Mouse (Mus musculus): ENCODE measurements around the gene Rilpl1. TPM values are rescaled to one million over a fixed set of nuclear protein-coding genes. Genes with fewer than 3 reads are reported as not detected.
A peak's percentile ranks its signal among the peaks of the same experiment; 100 is the strongest.
"Not testable (repeated sequence)": the region's sequence is repeated elsewhere in the genome, so short reads cannot be mapped to it uniquely, and the experiment has no call there.

Gene Rilpl1
- polyA plus RNA-seq, 1 experiment from 2014 or later, result 1.6 TPM

DNA sequence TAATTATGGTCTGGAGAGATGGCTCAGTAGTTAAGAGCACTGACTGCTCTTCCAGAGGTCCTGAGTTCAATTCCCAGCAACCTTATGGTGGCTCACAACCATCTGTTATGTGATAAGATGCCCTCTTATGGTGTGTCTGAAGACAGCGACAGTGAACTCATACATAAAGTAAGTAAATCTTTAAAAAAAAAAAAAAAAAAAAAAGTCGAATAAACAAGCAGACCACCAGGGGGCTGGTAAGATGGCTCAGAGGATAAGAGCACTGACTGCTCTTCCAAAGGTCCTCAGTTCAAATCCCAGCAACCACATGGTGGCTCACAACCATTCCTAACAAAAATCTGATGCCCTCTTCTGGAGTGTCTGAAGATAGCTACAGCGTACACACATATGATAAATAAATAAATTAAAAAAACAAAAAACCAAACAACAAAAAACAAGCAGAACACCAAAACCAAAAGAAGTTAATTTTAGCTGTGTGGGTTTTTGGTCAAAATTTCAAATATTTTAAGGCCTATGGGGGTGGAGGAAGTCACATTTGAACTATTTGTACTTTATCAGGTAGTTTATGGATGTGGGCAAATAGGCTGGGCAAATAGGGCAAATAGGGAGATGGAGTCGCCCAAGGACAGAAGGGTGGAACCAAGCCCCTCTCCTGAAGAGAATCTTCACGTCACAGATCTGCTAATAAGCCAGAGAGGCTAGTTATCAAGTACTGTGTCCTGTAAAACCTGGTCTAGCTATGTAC is 20.3 kb upstream of the Rilpl1 start:
- peak overlapping the region; percentile 91 for H3K4me2 ChIP-seq (ENCODE audit: low read depth, low read length)
- peak overlapping the region; percentile 74 for H3K9ac ChIP-seq (ENCODE audit: low read depth, low read length)
- H3K36me3 ChIP-seq (ENCODE audit: control insufficient read depth, insufficient read depth), result peaks cover 26% of the 10 kb centered on the region
- not testable (repeated sequence) for H3K27me3 ChIP-seq (ENCODE audit: control insufficient read depth, insufficient read depth, low read depth, low read length); H3K9me3 ChIP-seq (replicated peaks; ENCODE audit: control insufficient read depth, low read length); ATAC-seq (ENCODE audit: low read depth)
- WGBS (ENCODE audit: insufficient replicate concordance), result 28% methylated on average over 5 of the region's 5 CpGs
- peaks cover 12% of the 10 kb centered on the region for H3K4me1 ChIP-seq (ENCODE audit: control insufficient read depth, low read depth, low read length)
- H3K4me3 ChIP-seq (ENCODE audit: low read depth, low read length), result peak overlapping the region; percentile 83
- H3K27ac ChIP-seq (ENCODE audit: low read length), result peak overlapping the region; percentile 73

DNA sequence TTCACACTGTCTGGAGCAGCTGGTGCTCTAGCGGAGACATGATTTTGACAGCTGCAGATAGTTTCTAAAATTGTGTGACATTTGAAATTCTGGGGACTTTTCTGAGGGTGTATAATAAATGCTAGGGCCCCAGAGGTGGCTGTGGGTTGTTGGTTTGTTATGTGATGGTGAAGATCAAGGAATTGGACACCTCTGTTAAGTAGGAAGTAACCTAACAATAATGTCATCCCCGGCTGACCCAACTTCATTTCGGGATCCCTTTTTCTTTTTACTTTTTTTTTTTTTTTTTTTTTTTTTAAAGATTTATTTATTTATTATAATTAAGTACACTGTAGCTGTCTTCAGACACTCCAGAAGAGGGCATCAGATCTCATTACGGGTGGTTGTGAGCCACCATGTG is 19.5 kb upstream of the Rilpl1 start:
- not testable (repeated sequence) for ATAC-seq (ENCODE audit: low read depth); H3K4me2 ChIP-seq (ENCODE audit: low read depth, low read length); H3K9ac ChIP-seq (ENCODE audit: low read depth, low read length); H3K9me3 ChIP-seq (replicated peaks; ENCODE audit: control insufficient read depth, low read length); H3K4me3 ChIP-seq (ENCODE audit: low read depth, low read length); H3K27me3 ChIP-seq (ENCODE audit: control insufficient read depth, insufficient read depth, low read depth, low read length); H3K27ac ChIP-seq (ENCODE audit: low read length)
- WGBS (ENCODE audit: insufficient replicate concordance), result 84% methylated on average over 4 of the region's 4 CpGs
- peaks cover 33% of the 10 kb centered on the region for H3K36me3 ChIP-seq (ENCODE audit: control insufficient read depth, insufficient read depth)
- H3K4me1 ChIP-seq (ENCODE audit: control insufficient read depth, low read depth, low read length), result peaks cover 12% of the 10 kb centered on the region

DNA sequence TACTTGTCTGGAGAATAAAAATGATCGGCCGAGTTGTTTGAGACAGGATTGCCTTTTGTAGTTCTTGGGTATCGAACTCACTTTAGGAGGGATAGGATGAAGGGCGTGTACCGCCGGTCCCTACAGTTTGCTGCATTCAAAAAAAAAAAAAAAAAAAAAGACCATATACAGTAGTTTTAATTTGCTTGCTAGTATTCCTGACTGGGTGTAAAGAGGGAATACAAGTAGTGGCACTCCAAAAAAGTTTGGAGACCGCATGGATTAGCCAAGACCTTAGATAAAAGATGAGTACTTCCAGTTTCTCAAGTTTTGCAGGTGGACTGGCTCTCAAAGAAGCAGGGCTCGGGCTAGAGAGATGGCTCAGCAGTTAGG is 10.4 kb upstream of the Rilpl1 start:
- peak overlapping the region; percentile 91 for H3K27ac ChIP-seq (ENCODE audit: low read length)
- WGBS (ENCODE audit: insufficient replicate concordance), result 2% methylated on average over 8 of the region's 8 CpGs
- H3K9ac ChIP-seq (ENCODE audit: low read depth, low read length), result peak overlapping the region; percentile 91
- ATAC-seq (ENCODE audit: low read depth), result no peak
- no peaks in the 10 kb centered on the region for H3K27me3 ChIP-seq (ENCODE audit: control insufficient read depth, insufficient read depth, low read depth, low read length)
- no peaks in the 10 kb centered on the region for H3K9me3 ChIP-seq (replicated peaks; ENCODE audit: control insufficient read depth, low read length)
- peak overlapping the region; percentile 96 for H3K4me3 ChIP-seq (ENCODE audit: low read depth, low read length)
- H3K4me1 ChIP-seq (ENCODE audit: control insufficient read depth, low read depth, low read length), result peaks cover 21% of the 10 kb centered on the region
- H3K4me2 ChIP-seq (ENCODE audit: low read depth, low read length), result peak overlapping the region; percentile 64
- H3K36me3 ChIP-seq (ENCODE audit: control insufficient read depth, insufficient read depth), result peaks cover 34% of the 10 kb centered on the region

DNA sequence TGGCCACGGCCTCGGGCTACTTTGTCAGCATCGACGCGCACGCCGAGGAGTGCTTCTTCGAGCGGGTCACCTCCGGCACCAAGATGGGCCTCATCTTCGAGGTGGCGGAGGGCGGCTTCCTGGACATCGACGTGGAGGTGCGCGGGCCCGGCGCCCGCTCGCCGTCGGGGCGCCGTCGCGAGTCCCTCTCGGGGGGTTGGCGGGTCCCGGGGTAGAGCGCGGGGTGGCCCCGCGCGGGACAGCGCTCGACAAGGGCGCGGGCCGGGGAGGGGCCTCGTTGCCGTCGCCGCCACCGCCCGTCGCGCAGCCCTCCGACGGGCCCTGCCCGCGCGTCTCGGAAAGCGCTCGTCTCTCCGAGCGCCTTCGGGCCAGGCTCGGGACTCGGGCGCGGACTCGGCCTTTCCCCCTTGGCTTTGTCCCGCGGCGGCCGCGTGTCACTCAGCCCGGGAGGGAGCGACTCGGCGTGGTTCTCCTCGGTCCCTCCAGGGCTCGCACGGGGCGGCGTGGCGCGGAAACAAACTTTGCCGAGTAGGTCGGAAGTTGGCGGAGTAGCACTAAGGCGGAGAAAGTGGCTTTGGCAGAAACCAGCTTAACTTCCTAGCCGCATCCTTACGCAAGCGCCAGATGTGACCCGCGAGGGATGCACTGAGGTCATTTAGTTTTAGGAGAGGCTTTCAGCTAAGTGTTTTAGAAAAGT is 9.9 kb upstream of the Rilpl1 start:
- no peaks in the 10 kb centered on the region for H3K27me3 ChIP-seq (ENCODE audit: control insufficient read depth, insufficient read depth, low read depth, low read length)
- peak overlapping the region; percentile 91 for H3K27ac ChIP-seq (ENCODE audit: low read length)
- peak overlapping the region; percentile 91 for H3K9ac ChIP-seq (ENCODE audit: low read depth, low read length)
- peaks cover 28% of the 10 kb centered on the region for H3K36me3 ChIP-seq (ENCODE audit: control insufficient read depth, insufficient read depth)
- peak overlapping the region; percentile 96 for H3K4me3 ChIP-seq (ENCODE audit: low read depth, low read length)
- peak overlapping the region; percentile 64 for H3K4me2 ChIP-seq (ENCODE audit: low read depth, low read length)
- peak; percentile 85 for ATAC-seq (ENCODE audit: low read depth)
- WGBS (ENCODE audit: insufficient replicate concordance), result under 1% methylated on average over 76 of the region's 89 CpGs
- no peaks in the 10 kb centered on the region for H3K9me3 ChIP-seq (replicated peaks; ENCODE audit: control insufficient read depth, low read length)
- peaks cover 21% of the 10 kb centered on the region for H3K4me1 ChIP-seq (ENCODE audit: control insufficient read depth, low read depth, low read length)

DNA sequence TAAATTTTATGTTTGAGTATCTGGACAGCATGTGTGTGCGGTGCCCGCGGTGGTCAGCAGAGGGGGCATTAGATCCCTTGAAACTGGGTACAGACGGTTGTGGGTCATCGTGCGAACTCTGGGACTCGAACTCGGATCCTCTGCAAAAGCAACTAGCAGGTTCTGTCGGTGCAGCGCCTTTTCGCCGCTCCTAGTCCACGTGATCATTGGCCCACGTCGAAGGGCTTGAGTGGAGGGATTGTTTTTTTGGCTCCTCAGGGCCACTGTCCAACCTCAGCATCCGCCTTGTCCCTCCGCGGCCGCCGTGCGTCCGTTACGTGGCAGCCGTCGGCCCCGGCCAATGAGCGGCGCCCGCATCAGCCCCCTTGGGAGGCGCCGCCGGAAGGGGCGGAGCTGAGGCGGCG is 9.2 kb upstream of the Rilpl1 start, which contains the start of gene Tmed2:
Gene Tmed2, plus strand, starts transcription at position 313 of the 404 bp plus-strand sequence.
- peak; percentile 95 for ATAC-seq (ENCODE audit: low read depth)
- peak within 1 kb of the TSS; percentile 82 for H3K4me2 ChIP-seq (ENCODE audit: low read depth, low read length)
- H3K27me3 ChIP-seq (ENCODE audit: control insufficient read depth, insufficient read depth, low read depth, low read length), result no peaks in the 10 kb centered on the region
- peak within 1 kb of the TSS; percentile 91 for H3K27ac ChIP-seq (ENCODE audit: low read length)
- H3K9ac ChIP-seq (ENCODE audit: low read depth, low read length), result peak within 1 kb of the TSS; percentile 91
- no peaks in the 10 kb centered on the region for H3K9me3 ChIP-seq (replicated peaks; ENCODE audit: control insufficient read depth, low read length)
- peaks cover 21% of the 10 kb centered on the region for H3K4me1 ChIP-seq (ENCODE audit: control insufficient read depth, low read depth, low read length)
- peak within 1 kb of the TSS; percentile 96 for H3K4me3 ChIP-seq (ENCODE audit: low read depth, low read length)
- under 1% methylated on average over 35 of the region's 35 CpGs for WGBS (ENCODE audit: insufficient replicate concordance)
- H3K36me3 ChIP-seq (ENCODE audit: control insufficient read depth, insufficient read depth), result peaks cover 22% of the 10 kb centered on the region

DNA sequence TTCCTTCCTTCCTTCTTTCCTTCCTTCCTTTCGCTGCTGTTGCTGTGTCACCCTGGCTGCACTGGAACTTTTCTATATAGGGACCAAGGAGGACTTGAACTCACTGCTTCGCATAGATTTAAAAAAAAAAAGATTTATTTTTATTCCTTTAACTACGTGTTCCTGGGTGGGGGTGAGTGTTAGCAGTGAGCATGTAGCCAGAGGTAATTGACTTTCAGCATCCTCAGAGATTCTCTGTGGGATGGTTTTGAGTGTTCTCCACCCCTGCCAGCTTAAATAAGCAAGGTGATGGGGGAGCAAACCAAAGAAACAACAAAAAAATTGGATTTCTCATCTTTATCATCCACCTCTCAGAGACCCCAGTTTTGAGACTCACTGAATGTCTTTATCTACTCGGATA is 8.7 kb upstream of the Rilpl1 start:
- WGBS (ENCODE audit: insufficient replicate concordance), result 60% methylated on average over 4 of the region's 4 CpGs
- peak overlapping the region; percentile 91 for H3K27ac ChIP-seq (ENCODE audit: low read length)

DNA sequence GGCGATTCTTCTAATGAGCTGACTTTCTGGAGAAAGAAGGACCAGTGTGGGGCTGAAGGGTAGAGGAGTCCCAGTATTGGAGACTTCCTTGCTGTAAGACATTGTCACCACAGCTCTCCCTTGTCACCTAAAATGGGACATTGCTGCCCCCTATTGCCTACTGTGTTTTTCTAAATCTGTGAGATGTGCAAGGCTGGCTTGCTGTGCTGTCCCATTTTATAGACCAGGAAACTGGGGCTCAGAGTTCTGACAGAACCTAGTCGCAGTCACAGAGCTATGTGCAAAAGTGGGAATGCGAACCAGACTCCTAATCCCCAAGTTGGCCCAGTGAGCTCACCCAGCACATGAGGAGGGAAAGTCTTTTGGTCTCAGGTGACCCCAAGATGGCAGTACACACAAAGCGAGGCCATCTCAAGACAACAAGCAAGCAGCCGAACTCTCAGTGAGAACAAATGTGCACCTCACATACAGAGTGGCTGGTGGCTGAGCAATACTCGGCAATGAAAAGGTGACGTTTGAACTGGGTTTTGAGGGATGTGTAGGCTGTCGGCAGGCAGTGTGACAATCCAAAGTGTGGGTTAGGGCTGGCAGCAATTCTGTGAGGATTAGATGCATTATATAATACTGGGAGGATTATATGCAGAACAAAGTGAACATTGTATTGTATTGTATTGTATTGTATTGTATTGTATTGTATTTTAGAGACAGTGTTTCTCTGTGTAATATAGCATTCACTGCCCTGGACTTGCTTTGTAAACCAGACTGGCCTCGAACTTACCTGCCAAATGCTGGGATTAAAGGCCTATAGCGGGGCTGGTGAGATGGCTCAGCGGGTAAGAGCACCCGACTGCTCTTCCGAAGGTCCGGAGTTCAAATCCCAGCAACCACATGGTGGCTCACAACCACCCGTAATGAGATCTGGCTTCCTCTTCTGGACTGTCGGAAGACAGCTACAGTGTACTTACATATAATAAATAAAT is 7.9 kb upstream of the Rilpl1 start:
- H3K27ac ChIP-seq (ENCODE audit: low read length), result no peak overlapping the region
- WGBS (ENCODE audit: insufficient replicate concordance), result 67% methylated on average over 14 of the region's 16 CpGs
- H3K27me3 ChIP-seq (ENCODE audit: control insufficient read depth, insufficient read depth, low read depth, low read length), result no peaks in the 10 kb centered on the region
- peaks cover 25% of the 10 kb centered on the region for H3K4me1 ChIP-seq (ENCODE audit: control insufficient read depth, low read depth, low read length)
- H3K4me3 ChIP-seq (ENCODE audit: low read depth, low read length), result no peak overlapping the region
- H3K4me2 ChIP-seq (ENCODE audit: low read depth, low read length), result no peak overlapping the region
- ATAC-seq (ENCODE audit: low read depth), result no peak
- peaks cover 9% of the 10 kb centered on the region for H3K36me3 ChIP-seq (ENCODE audit: control insufficient read depth, insufficient read depth)
- H3K9me3 ChIP-seq (replicated peaks; ENCODE audit: control insufficient read depth, low read length), result no peaks in the 10 kb centered on the region
- no peak overlapping the region for H3K9ac ChIP-seq (ENCODE audit: low read depth, low read length)

More for the DNA sequence above, 8.7 kb upstream of the Rilpl1 start:
- H3K4me2 ChIP-seq (ENCODE audit: low read depth, low read length), result peak overlapping the region; percentile 82
- no peaks in the 10 kb centered on the region for H3K27me3 ChIP-seq (ENCODE audit: control insufficient read depth, insufficient read depth, low read depth, low read length)
- H3K36me3 ChIP-seq (ENCODE audit: control insufficient read depth, insufficient read depth), result peaks cover 17% of the 10 kb centered on the region
- no peaks in the 10 kb centered on the region for H3K9me3 ChIP-seq (replicated peaks; ENCODE audit: control insufficient read depth, low read length)
- ATAC-seq (ENCODE audit: low read depth), result no peak
- peak overlapping the region; percentile 67 for H3K9ac ChIP-seq (ENCODE audit: low read depth, low read length)
- peaks cover 22% of the 10 kb centered on the region for H3K4me1 ChIP-seq (ENCODE audit: control insufficient read depth, low read depth, low read length)
- peak overlapping the region; percentile 96 for H3K4me3 ChIP-seq (ENCODE audit: low read depth, low read length)

DNA sequence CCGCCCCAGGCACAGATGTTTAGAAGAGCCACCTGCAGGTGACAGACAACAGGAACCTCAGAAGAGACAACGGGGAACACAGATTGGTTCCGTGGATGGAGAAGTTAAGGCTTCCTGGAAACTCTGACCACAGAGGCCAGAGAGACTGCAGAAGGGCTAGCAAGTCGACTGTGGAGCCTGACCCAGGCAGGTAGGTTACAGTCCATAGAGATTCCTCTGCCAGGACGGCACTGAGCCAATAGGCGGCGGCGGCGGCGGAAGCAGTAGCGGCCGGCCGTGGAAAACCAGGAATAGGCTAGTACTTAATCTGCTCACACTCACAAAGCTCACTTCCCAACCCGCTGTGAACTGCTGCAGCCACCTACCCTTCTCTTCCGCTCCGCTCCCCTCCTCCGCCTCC is 5.6 kb upstream of the Rilpl1 start:
- peaks cover 14% of the 10 kb centered on the region for H3K4me1 ChIP-seq (ENCODE audit: control insufficient read depth, low read depth, low read length)
- 0 out of 2 replicates have a peak overlapping the region, but pooled peaks have one; percentile 0 for H3K4me3 ChIP-seq (ENCODE audit: low read depth, low read length)
- H3K4me2 ChIP-seq (ENCODE audit: low read depth, low read length), result peak overlapping the region; percentile 55
- peaks cover 8% of the 10 kb centered on the region for H3K27me3 ChIP-seq (ENCODE audit: control insufficient read depth, insufficient read depth, low read depth, low read length)
- H3K9me3 ChIP-seq (replicated peaks; ENCODE audit: control insufficient read depth, low read length), result no peaks in the 10 kb centered on the region
- 0 out of 2 replicates have a peak overlapping the region, but pooled peaks have one; percentile 22 for H3K9ac ChIP-seq (ENCODE audit: low read depth, low read length)
- no peak for ATAC-seq (ENCODE audit: low read depth)
- no peak overlapping the region for H3K27ac ChIP-seq (ENCODE audit: low read length)
- WGBS (ENCODE audit: insufficient replicate concordance), result 4% methylated on average over 17 of the region's 17 CpGs
- no peaks in the 10 kb centered on the region for H3K36me3 ChIP-seq (ENCODE audit: control insufficient read depth, insufficient read depth)

Data from liver, embryonic 16.5 days (tissue).